Mouse (Mus musculus) liver, embryonic 11.5 days (tissue): ENCODE data around the gene Scn7a. TPM values are rescaled to one million over a fixed set of nuclear protein-coding genes. Genes with fewer than 3 reads are reported as not detected.

Source experiments
- ATAC-seq: fragments of 200-750 bp; cut with Nextera tagmentation; replicated peaks from 2 replicates; pipeline ENCODE4 v1.8.0; 2017; ENCODE audit warnings: moderate number of reproducible peaks, mild to moderate bottlenecking, moderate TSS enrichment, moderate library complexity; ENCODE audit not compliant: low FRiP score
- DNase-seq: peaks from one replicate; pipeline ENCODE4 v3.0.0-alpha.2; 2017; ENCODE audit warnings: low spot score
- H3K27ac ChIP-seq: fragments of 300-500 bp; sonication (generic); 2 replicates; pipeline ENCODE4 v1.5.1; 2014; ENCODE audit warnings: mild to moderate bottlenecking, low read depth, low read length, control low read depth
- H3K27me3 ChIP-seq: fragments of 300-500 bp; sonication (generic); replicated peaks from 2 replicates; pipeline ENCODE4 v1.6.1; 2014; ENCODE audit warnings: low read length, mixed read lengths; ENCODE audit not compliant: control insufficient read depth, insufficient read depth
- H3K36me3 ChIP-seq: fragments of 300-500 bp; sonication (generic); 2 replicates; pipeline ENCODE4 v1.6.1; 2014; ENCODE audit warnings: mild to moderate bottlenecking, low read length, moderate library complexity, mixed read lengths; ENCODE audit not compliant: control insufficient read depth, insufficient read depth
- H3K4me1 ChIP-seq: fragments of 300-500 bp; sonication (generic); replicated peaks from 2 replicates; pipeline ENCODE4 v1.6.1; 2014; ENCODE audit warnings: low read length, mixed read lengths; ENCODE audit not compliant: control insufficient read depth, insufficient read depth
- H3K4me2 ChIP-seq: fragments of 300-500 bp; sonication (generic); 2 replicates; pipeline ENCODE4 v1.6.1; 2014; ENCODE audit warnings: mild to moderate bottlenecking, control low read depth, moderate library complexity
- H3K4me3 ChIP-seq: fragments of 300-500 bp; sonication (generic); 2 replicates; pipeline ENCODE4 v1.5.1; 2014; ENCODE audit warnings: low read depth, low read length, control low read depth
- H3K9ac ChIP-seq: fragments of 300-500 bp; sonication (generic); 2 replicates; pipeline ENCODE4 v1.6.1; 2014; ENCODE audit warnings: low read depth, low read length, control low read depth
- H3K9me3 ChIP-seq: fragments of 300-500 bp; sonication (generic); 2 replicates; pipeline ENCODE4 v1.6.1; 2016; ENCODE audit warnings: low read length, inconsistent platforms, mixed read lengths; ENCODE audit not compliant: control insufficient read depth
- WGBS: fragments of 180-500 bp; shearing (Covaris S2); extraction: QIAGEN DNeasy Blood & Tissue Kit; methylation state at CpG from one replicate; pipeline ENCODE4 v1.1.7; 2014; 5-methylcytosine and 5-hydroxymethylcytosine counted together
- polyA plus RNA-seq: library from polyadenylated mRNA; unstranded; fragments of >200 nt; fragmentation: Nextera tagmentation; extraction: Ambion mirVana; gene quantifications from 2 replicates; pipeline ENCODE4 v1.2.1, GENCODE M21; 2014

The Scn7a gene
- polyA plus RNA-seq: 0.04 and 0.08 TPM in 2 replicates

DNA sequence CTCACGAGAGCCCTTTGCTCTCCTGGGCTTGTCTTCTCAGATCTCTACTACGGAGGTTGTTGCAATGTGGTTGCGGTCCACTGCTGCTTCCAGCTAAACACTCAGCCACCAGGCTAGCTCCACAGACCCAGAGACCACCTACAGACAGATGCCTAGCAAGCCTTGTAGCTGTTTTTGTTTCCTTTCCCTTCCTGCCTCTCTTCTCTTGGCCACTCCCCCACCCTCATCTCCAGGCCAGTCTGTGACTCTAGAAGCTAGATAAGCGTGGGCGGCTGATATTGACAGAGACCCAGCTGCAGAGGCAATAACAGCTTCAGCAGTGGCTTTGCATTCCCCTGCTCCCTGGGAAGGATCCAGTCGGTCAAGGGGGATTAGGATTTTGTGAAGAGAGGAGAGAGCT, at the start of gene Scn7a:
Scn7a (minus strand) TSS at position 150 of the 400 bp plus-strand sequence.
- Histone ChIP-seq H3K36me3 (no peaks in the 10 kb centered on the region), H3K9me3 (no peaks in the 10 kb centered on the region), H3K4me2 (no peak within 1 kb of the TSS), H3K4me1 (no peaks in the 10 kb centered on the region), H3K27me3 (no peaks in the 10 kb centered on the region), H3K27ac (no peak within 1 kb of the TSS), H3K9ac (no peak within 1 kb of the TSS), H3K4me3 (no peak within 1 kb of the TSS)
- ATAC-seq (no peak), DNase-seq (peak; percentile 30)
- 19% methylated on average over 6 of the region's 6 CpGs for WGBS

- Histone ChIP-seq H3K9ac (no peak overlapping the region), H3K4me2 (no peak overlapping the region), H3K9me3 (no peaks in the 10 kb centered on the region), H3K4me1 (no peaks in the 10 kb centered on the region), H3K27ac (no peak overlapping the region), H3K4me3 (no peak overlapping the region), H3K27me3 (no peaks in the 10 kb centered on the region), H3K36me3 (no peaks in the 10 kb centered on the region)
- ATAC-seq (no peak), DNase-seq (no peak)
- 63% methylated on average over 1 of the region's 1 CpGs for WGBS
Observed at GRCm38 (mm10) chr2:66827729-66828128, 43.0 kb upstream of the Scn7a start.

- Histone ChIP-seq H3K36me3 (no peaks in the 10 kb centered on the region), H3K4me2 (no peak overlapping the region), H3K9me3 (no peaks in the 10 kb centered on the region), H3K9ac (no peak overlapping the region), H3K27me3 (no peaks in the 10 kb centered on the region), H3K4me3 (no peak overlapping the region), H3K4me1 (no peaks in the 10 kb centered on the region), H3K27ac (no peak overlapping the region)
- no peak for ATAC-seq
- WGBS: 40% methylated on average over 7 of the region's 7 CpGs
- no peak for DNase-seq
Observed at GRCm38 (mm10) chr2:66819862-66820559, 35.3 kb upstream of the Scn7a start.

GRCm38 (mm10) chr2:66799676-66800249, 15.0 kb upstream of the Scn7a start:
- Histone ChIP-seq H3K9ac (no peak overlapping the region), H3K4me1 (no peaks in the 10 kb centered on the region), H3K4me2 (no peak overlapping the region), H3K36me3 (no peaks in the 10 kb centered on the region), H3K4me3 (no peak overlapping the region), H3K27ac (no peak overlapping the region), H3K27me3 (no peaks in the 10 kb centered on the region), H3K9me3 (no peaks in the 10 kb centered on the region)
- WGBS: 41% methylated on average over 4 of the region's 4 CpGs
- DNase-seq (no peak), ATAC-seq (no peak)

DNA sequence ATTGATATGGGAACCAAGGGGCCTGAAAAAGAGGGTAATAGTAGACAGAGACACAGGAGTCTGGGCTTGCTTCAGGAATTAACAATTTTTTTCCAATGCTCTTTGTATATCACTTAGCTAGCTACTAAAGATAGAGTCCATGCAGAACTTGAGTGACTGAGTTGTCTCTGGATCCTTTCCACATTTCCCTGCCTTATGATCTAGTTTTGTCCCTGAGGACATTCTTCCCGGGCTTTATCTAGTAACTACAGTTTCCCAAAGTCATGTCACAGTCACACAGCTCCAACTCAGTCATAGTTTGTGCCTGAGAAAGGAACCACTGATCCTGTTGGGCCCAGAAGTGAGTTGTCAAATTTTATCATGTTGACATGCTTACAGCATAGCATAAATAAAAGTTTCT, 12.8 kb upstream of the Scn7a start:
- H3K36me3 ChIP-seq: no peaks in the 10 kb centered on the region
- no peaks in the 10 kb centered on the region for H3K4me1 ChIP-seq
- 59% methylated on average over 1 of the region's 1 CpGs for WGBS
- no peaks in the 10 kb centered on the region for H3K27me3 ChIP-seq
- no peak overlapping the region for H3K9ac ChIP-seq
- H3K4me2 ChIP-seq: no peak overlapping the region
- ATAC-seq: no peak
- H3K9me3 ChIP-seq: no peaks in the 10 kb centered on the region
- DNase-seq: no peak
- H3K4me3 ChIP-seq: no peak overlapping the region
- H3K27ac ChIP-seq: no peak overlapping the region

DNA sequence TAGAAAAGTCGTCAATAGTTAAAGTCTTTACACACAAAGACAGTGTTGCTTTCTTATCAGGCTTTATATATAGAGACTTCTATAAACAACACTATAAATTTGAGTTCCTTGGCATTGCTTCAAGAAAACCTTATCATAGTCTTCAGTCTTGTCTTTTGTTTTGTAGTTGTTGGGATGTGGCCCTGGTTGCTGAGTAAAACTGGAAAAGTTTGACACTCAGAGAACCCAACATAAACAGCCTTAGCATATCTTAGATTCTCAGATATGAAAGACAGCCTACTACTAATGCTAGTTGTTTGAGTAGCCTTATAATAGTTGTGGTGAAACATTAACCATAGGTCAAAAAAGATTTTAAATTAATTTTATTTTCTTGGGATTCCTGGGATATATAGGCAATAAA, 6.9 kb upstream of the Scn7a start:
- H3K27me3 ChIP-seq: no peaks in the 10 kb centered on the region
- H3K9me3 ChIP-seq: no peaks in the 10 kb centered on the region
- H3K4me2 ChIP-seq: no peak overlapping the region
- H3K27ac ChIP-seq: no peak overlapping the region
- no peak overlapping the region for H3K9ac ChIP-seq
- H3K36me3 ChIP-seq: no peaks in the 10 kb centered on the region
- no peaks in the 10 kb centered on the region for H3K4me1 ChIP-seq
- no peak for ATAC-seq
- 73% methylated on average over 1 of the region's 1 CpGs for WGBS
- DNase-seq: no peak
- no peak overlapping the region for H3K4me3 ChIP-seq

GRCm38 (mm10) chr2:66780884-66781283, 3.8 kb downstream of the Scn7a start:
- DNase-seq: no peak
- no peak overlapping the region for H3K27ac ChIP-seq
- no peak overlapping the region for H3K9ac ChIP-seq
- no peaks in the 10 kb centered on the region for H3K4me1 ChIP-seq
- H3K27me3 ChIP-seq: no peaks in the 10 kb centered on the region
- WGBS: 77% methylated on average over 2 of the region's 2 CpGs
- H3K36me3 ChIP-seq: no peaks in the 10 kb centered on the region
- no peaks in the 10 kb centered on the region for H3K9me3 ChIP-seq
- H3K4me2 ChIP-seq: no peak overlapping the region
- no peak for ATAC-seq
- H3K4me3 ChIP-seq: no peak overlapping the region

GRCm38 (mm10) chr2:66767980-66768379, 16.7 kb downstream of the Scn7a start:
- ATAC-seq (no peak), DNase-seq (no peak)
- H3K4me1 ChIP-seq: no peaks in the 10 kb centered on the region
- no peak overlapping the region for H3K4me3 ChIP-seq
- H3K9ac ChIP-seq: no peak overlapping the region
- H3K4me2 ChIP-seq: no peak overlapping the region
- WGBS: 80% methylated on average over 2 of the region's 2 CpGs
- H3K27me3 ChIP-seq: no peaks in the 10 kb centered on the region
- H3K27ac ChIP-seq: no peak overlapping the region
- no peaks in the 10 kb centered on the region for H3K36me3 ChIP-seq
- H3K9me3 ChIP-seq: no peaks in the 10 kb centered on the region

DNA sequence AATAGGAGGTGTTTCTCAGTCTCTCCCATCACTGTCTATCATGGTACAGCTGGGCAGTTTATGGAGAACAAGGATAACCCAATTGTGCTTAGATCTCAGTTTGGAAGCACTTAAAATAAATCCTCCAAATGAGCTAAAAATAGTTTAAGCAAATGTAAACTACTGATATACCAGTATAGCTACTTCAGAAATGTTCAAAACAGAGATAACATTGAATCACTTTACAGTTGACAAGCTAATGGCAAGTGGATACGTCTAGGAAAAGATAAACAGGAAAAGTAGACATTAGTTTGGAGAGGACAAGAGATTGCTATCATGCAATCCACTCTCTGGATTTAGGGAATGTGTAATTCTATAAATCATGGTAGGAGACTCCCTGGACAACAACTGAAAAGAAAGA, 19.5 kb downstream of the Scn7a start:
- Histone ChIP-seq H3K27ac (no peak overlapping the region), H3K4me3 (no peak overlapping the region), H3K27me3 (no peaks in the 10 kb centered on the region), H3K9ac (no peak overlapping the region), H3K4me2 (no peak overlapping the region), H3K9me3 (no peaks in the 10 kb centered on the region), H3K36me3 (no peaks in the 10 kb centered on the region), H3K4me1 (no peaks in the 10 kb centered on the region)
- WGBS: 41% methylated on average over 1 of the region's 1 CpGs
- ATAC-seq (no peak), DNase-seq (no peak)
